Mouse (Mus musculus) midbrain, embryonic 16.5 days (tissue): Measurements from ENCODE around the gene Agr2. TPM values are rescaled to one million over a fixed set of nuclear protein-coding genes. Genes with fewer than 3 reads are reported as not detected.

Experiments used
- ATAC-seq: fragments of 200-750 bp; cut with Nextera tagmentation; 2 replicates; pipeline ENCODE4 v1.8.0; 2017; ENCODE audit warnings: moderate TSS enrichment
- H3K27ac ChIP-seq: fragments of 300-500 bp; sonication (generic); 2 replicates; pipeline ENCODE4 v1.5.1; 2014; ENCODE audit warnings: mild to moderate bottlenecking, low read length, mixed read lengths
- H3K27me3 ChIP-seq: fragments of 300-500 bp; sonication (generic); 2 replicates; pipeline ENCODE4 v1.6.1; 2014; ENCODE audit warnings: low read depth, low read length, mixed read lengths; ENCODE audit not compliant: control insufficient read depth, insufficient read depth
- H3K36me3 ChIP-seq: fragments of 300-500 bp; sonication (generic); 2 replicates; pipeline ENCODE4 v1.6.1; 2014; ENCODE audit warnings: mild to moderate bottlenecking, low read length, moderate library complexity, mixed read lengths; ENCODE audit not compliant: control insufficient read depth, insufficient read depth
- H3K4me1 ChIP-seq: fragments of 300-500 bp; sonication (generic); 2 replicates; pipeline ENCODE4 v1.6.1; 2014; ENCODE audit warnings: mild to moderate bottlenecking, low read length, mixed read lengths; ENCODE audit not compliant: control insufficient read depth, insufficient read depth
- H3K4me2 ChIP-seq: fragments of 300-500 bp; sonication (generic); 2 replicates; pipeline ENCODE4 v1.6.1; 2014; ENCODE audit warnings: mild to moderate bottlenecking, low read length, mixed read lengths
- H3K4me3 ChIP-seq: fragments of 300-500 bp; sonication (generic); 2 replicates; pipeline ENCODE4 v1.5.1; 2014; ENCODE audit warnings: low read depth, mild to moderate bottlenecking, low read length, moderate library complexity, mixed read lengths
- H3K9ac ChIP-seq: fragments of 300-500 bp; sonication (generic); 2 replicates; pipeline ENCODE4 v1.6.1; 2014; ENCODE audit warnings: low read depth, low read length, mixed read lengths
- H3K9me3 ChIP-seq: fragments of 300-500 bp; sonication (generic); replicated peaks from 2 replicates; pipeline ENCODE4 v1.6.1; 2014; ENCODE audit warnings: mild to moderate bottlenecking, low read length, mixed read lengths; ENCODE audit not compliant: control insufficient read depth, poor library complexity, severe bottlenecking
- WGBS: fragments of 180-500 bp; shearing (Covaris S2); extraction: QIAGEN DNeasy Blood & Tissue Kit; methylation state at CpG from one replicate; pipeline ENCODE4 v1.1.7; 2014; 5-methylcytosine and 5-hydroxymethylcytosine counted together
- polyA plus RNA-seq: library from polyadenylated mRNA; unstranded; fragments of >200 nt; fragmentation: Nextera tagmentation; extraction: Ambion mirVana; gene quantifications from 2 replicates; pipeline ENCODE4 v1.2.1, GENCODE M21; 2015

Gene Agr2
- polyA plus RNA-seq, 1 experiment from 2014 or later = 0.23 TPM

GRCm38 (mm10) chr12:36044691-36045090, 52.0 kb downstream of the Agr2 start:
- no peak for ATAC-seq
- Histone ChIP-seq H3K27ac (no peak overlapping the region), H3K4me2 (no peak overlapping the region), H3K9ac (no peak overlapping the region), H3K27me3 (no peaks in the 10 kb centered on the region), H3K9me3 (no peaks in the 10 kb centered on the region), H3K36me3 (no peaks in the 10 kb centered on the region), H3K4me3 (no peak overlapping the region), H3K4me1 (peaks cover 13% of the 10 kb centered on the region)
- 89% methylated on average over 2 of the region's 2 CpGs for WGBS

- peaks cover 5% of the 10 kb centered on the region for H3K4me1 ChIP-seq
- WGBS = 65% methylated on average over 5 of the region's 5 CpGs
- no peak overlapping the region for H3K9ac ChIP-seq
- H3K9me3 ChIP-seq = no peaks in the 10 kb centered on the region
- no peaks in the 10 kb centered on the region for H3K36me3 ChIP-seq
- no peaks in the 10 kb centered on the region for H3K27me3 ChIP-seq
- no peak overlapping the region for H3K27ac ChIP-seq
- no peak overlapping the region for H3K4me3 ChIP-seq
- no peak overlapping the region for H3K4me2 ChIP-seq
- ATAC-seq = no peak
Observed at GRCm38 (mm10) chr12:36046196-36046595, 53.5 kb downstream of the Agr2 start.

DNA sequence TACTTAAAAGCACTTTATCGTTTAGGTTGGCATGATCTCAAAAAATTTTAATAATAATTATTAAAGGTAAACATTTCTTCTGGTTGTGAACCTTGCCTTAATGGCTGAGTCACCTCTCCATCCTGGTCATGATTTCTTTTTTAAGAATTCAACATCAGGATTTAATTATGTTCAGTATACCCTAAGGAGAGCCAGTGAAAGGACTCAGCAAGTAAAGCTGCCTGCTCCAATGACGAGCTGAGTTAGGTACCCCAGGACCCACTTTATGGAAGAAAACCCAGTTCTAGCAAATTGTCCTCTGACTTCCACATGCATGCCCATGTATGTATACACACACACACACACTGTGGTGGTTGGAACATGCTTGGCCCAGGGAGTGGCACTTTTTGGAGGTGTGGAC, 54.9 kb downstream of the Agr2 start:
- Histone ChIP-seq H3K9ac (no peak overlapping the region), H3K4me3 (no peak overlapping the region), H3K36me3 (no peaks in the 10 kb centered on the region), H3K4me2 (no peak overlapping the region), H3K27ac (no peak overlapping the region), H3K4me1 (peaks cover 4% of the 10 kb centered on the region), H3K9me3 (no peaks in the 10 kb centered on the region), H3K27me3 (no peaks in the 10 kb centered on the region)
- ATAC-seq = no peak
- 77% methylated on average over 2 of the region's 2 CpGs for WGBS

GRCm38 (mm10) chr12:36050276-36050675, 57.6 kb downstream of the Agr2 start:
- Histone ChIP-seq H3K27ac (no peak overlapping the region), H3K27me3 (no peaks in the 10 kb centered on the region), H3K9ac (no peak overlapping the region), H3K4me3 (no peak overlapping the region), H3K4me1 (no peaks in the 10 kb centered on the region), H3K4me2 (no peak overlapping the region), H3K36me3 (no peaks in the 10 kb centered on the region), H3K9me3 (no peaks in the 10 kb centered on the region)
- WGBS = 78% methylated on average over 1 of the region's 1 CpGs
- ATAC-seq = no peak

Other genes starting within 250 kb of the Agr2 start
- not detected in 2 replicates for gene Agr3, start 67.3 kb upstream of the Agr2 start, polyA plus RNA-seq
- gene Tspan13, start 49.6 kb downstream of the Agr2 start, polyA plus RNA-seq = 387 and 445 TPM in 2 replicates
- 82.2 and 83.7 TPM in 2 replicates for gene Ankmy2, start 164.2 kb downstream of the Agr2 start, polyA plus RNA-seq
- 402 and 433 TPM in 2 replicates for gene Bzw2, start 165.2 kb downstream of the Agr2 start, polyA plus RNA-seq